Mouse (Mus musculus) olfactory bulb, adult 2 months (tissue): Measurements from ENCODE around the gene Polr2j. TPM values are rescaled to one million over a fixed set of nuclear protein-coding genes. Genes with fewer than 3 reads are reported as not detected.
"Not testable (repeated sequence)": the region's sequence is repeated elsewhere in the genome, so short reads cannot be mapped to it uniquely, and the experiment has no call there.

Source experiments
- H3K27ac ChIP-seq: fragments of 200-500 bp; 2 replicates; pipeline ENCODE4 v1.5.1; 2012; ENCODE audit warnings: low read depth, low read length; ENCODE audit not compliant: insufficient read depth
- H3K4me1 ChIP-seq: fragments of 200-500 bp; 2 replicates; pipeline ENCODE4 v1.6.1; 2012; ENCODE audit warnings: low read length; ENCODE audit not compliant: control insufficient read depth, insufficient read depth
- H3K4me3 ChIP-seq: fragments of 200-500 bp; 2 replicates; pipeline ENCODE4 v1.5.1; 2012; ENCODE audit warnings: mild to moderate bottlenecking, low read depth, low read length, moderate library complexity; ENCODE audit not compliant: insufficient read depth
- CTCF ChIP-seq: fragments of 200-500 bp; IDR thresholded peaks from 2 replicates; pipeline ENCODE4 v1.5.1; 2012; ENCODE audit warnings: low read depth, mild to moderate bottlenecking, low read length, moderate library complexity; ENCODE audit not compliant: insufficient read depth
- POLR2A ChIP-seq: fragments of 200-500 bp; IDR thresholded peaks from 2 replicates; pipeline ENCODE4 v1.6.1; 2012; ENCODE audit warnings: mild to moderate bottlenecking, low read depth, low read length, moderate library complexity; ENCODE audit not compliant: insufficient read depth
- WGBS: fragments of 180-500 bp; shearing (Covaris S2); methylation state at CpG from one replicate; pipeline ENCODE4 v1.1.7; 2018; 5-methylcytosine and 5-hydroxymethylcytosine counted together
- polyA plus RNA-seq: library from polyadenylated mRNA; stranded (reverse); fragments of >200 nt; gene quantifications from 2 replicates; pipeline ENCODE4 v1.2.4, GENCODE M21; 2012; ENCODE audit warnings: low replicate concordance; ENCODE audit not compliant: missing spikeins, insufficient read depth, insufficient read length

Polr2j gene
- polyA plus RNA-seq, 1 experiment: not detected

DNA sequence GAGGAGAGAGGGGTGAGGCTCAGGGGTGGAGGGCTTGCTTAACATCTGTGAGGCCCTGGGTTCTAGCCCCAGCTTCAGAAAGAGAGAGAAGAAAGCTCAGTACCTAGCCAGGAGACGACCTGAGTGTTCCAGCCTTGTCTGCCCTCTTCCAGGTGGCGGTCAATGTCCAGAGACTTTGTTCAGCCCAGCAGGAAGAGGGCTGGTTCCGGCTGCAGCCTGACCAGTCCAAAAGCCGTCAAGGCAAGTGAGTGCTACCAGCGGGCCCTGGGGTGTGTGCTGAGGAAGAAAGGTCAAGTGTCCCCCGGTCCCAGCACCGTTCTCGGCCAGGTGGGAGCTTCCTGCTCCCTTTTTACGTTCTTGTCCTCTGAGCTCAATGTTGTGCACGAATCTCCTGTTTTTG lies 17.9 kb upstream of the Polr2j start:
- H3K4me1 ChIP-seq: peaks cover 18% of the 10 kb centered on the region
- no peak overlapping the region for H3K27ac ChIP-seq
- H3K4me3 ChIP-seq: no peak overlapping the region
- 84% methylated on average over 10 of the region's 10 CpGs for WGBS
- no peak for TF ChIP-seq CTCF
- TF ChIP-seq POLR2A: no peak

GRCm38 (mm10) chr5:136102099-136102820 lies 14.2 kb upstream of the Polr2j start:
- WGBS: 5% methylated on average over 41 of the region's 41 CpGs
- no peak overlapping the region for H3K27ac ChIP-seq
- H3K4me3 ChIP-seq: peak overlapping the region; percentile 48
- H3K4me1 ChIP-seq: peaks cover 4% of the 10 kb centered on the region
- TF ChIP-seq CTCF (peak; percentile 90), POLR2A (no peak)

DNA sequence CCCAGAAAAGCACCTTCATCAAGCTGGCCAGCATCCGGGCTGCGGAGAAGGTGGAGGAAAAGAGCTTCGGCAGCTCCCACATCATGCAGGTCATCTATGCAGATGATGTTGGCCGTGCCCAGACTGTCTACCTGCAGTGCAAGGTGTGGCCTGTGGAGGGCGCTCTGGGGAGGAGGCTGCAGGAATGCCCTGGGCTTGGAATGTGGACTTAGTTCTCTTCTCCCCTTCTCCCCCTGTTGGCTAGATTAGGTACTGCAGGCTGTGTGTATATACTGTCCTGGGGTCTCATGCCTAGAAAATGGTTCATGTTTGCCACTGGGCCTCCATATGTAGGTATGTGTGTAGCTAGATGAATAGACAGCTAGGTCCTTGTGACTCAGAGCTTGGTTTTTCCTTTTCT lies 11.9 kb upstream of the Polr2j start:
- Histone ChIP-seq H3K27ac (no peak overlapping the region), H3K4me3 (no peak overlapping the region), H3K4me1 (peaks cover 4% of the 10 kb centered on the region)
- 90% methylated on average over 5 of the region's 5 CpGs for WGBS
- TF ChIP-seq POLR2A (no peak), CTCF (no peak)

DNA sequence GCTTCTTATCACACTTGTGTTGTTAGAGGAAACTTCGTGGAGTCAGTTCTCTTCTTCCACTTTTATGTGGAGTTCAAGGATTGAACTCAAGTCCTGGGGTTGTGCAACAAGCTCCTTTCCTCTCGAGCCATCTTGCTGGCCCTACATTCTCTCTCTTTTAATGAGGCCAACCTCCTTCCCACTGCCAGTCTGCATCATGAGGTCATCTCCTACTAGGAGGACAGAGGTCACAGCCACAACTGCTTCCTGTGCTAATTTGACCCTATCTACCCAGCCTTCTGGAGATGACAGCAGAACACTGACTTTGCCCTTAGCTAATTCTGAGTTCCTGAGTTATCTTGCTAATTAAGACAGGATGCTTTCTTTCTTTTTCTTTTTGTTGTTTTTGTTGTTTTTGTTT lies 7.9 kb upstream of the Polr2j start:
- Histone ChIP-seq H3K27ac (no peak overlapping the region), H3K4me1 (no peaks in the 10 kb centered on the region), H3K4me3 (no peak overlapping the region)
- 58% methylated on average over 2 of the region's 2 CpGs for WGBS
- TF ChIP-seq CTCF (no peak), POLR2A (no peak)

- no peaks in the 10 kb centered on the region for H3K4me1 ChIP-seq
- TF ChIP-seq CTCF (no peak), POLR2A (no peak)
- no peak overlapping the region for H3K27ac ChIP-seq
- WGBS: 81% methylated on average over 3 of the region's 3 CpGs
- no peak overlapping the region for H3K4me3 ChIP-seq
Measured at GRCm38 (mm10) chr5:136109042-136109441, 7.4 kb upstream of the Polr2j start.

GRCm38 (mm10) chr5:136113546-136113945 lies 2.9 kb upstream of the Polr2j start:
- 36% methylated on average over 4 of the region's 4 CpGs for WGBS
- H3K4me1 ChIP-seq: peaks cover 15% of the 10 kb centered on the region
- H3K27ac ChIP-seq, H3K4me3 ChIP-seq: not testable (repeated sequence)

DNA sequence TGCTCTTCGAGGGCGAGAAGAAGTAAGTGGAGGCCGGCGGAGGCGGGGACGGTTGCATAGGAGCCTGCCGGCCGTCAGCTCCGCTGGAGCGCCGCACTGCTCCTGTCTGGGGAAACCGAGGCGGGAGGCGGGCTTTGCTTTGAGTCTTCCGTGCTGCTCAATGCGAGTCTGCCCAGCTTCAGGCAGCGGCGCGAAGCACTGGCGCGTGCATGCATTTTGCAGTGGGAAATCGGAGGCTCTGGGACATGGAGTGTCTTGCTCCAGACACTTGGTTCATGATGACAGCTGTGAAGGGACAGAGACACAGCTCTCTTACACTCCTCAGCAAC lies 317 bp downstream of the Polr2j start:
- Histone ChIP-seq H3K4me3 (peak overlapping the region; percentile 69), H3K4me1 (peaks cover 16% of the 10 kb centered on the region), H3K27ac (peak overlapping the region; percentile 14; the same call in 1 of the 2 replicates)
- TF ChIP-seq POLR2A (no peak), CTCF (no peak)
- WGBS: under 1% methylated on average over 22 of the region's 22 CpGs

GRCm38 (mm10) chr5:136122165-136122564 lies 5.7 kb downstream of the Polr2j start:
- Histone ChIP-seq H3K27ac (no peak overlapping the region), H3K4me3 (no peak overlapping the region), H3K4me1 (peaks cover 10% of the 10 kb centered on the region)
- 86% methylated on average over 10 of the region's 10 CpGs for WGBS
- TF ChIP-seq POLR2A: no peak
- TF ChIP-seq CTCF: no peak

- TF ChIP-seq CTCF: peak; percentile 51
- peak; percentile 62 for TF ChIP-seq POLR2A
- H3K4me1 ChIP-seq: peaks cover 8% of the 10 kb centered on the region
- H3K27ac ChIP-seq: no peak within 1 kb of the TSS
- WGBS: under 1% methylated on average over 60 of the region's 60 CpGs
- peak within 1 kb of the TSS; percentile 74 for H3K4me3 ChIP-seq
Measured at GRCm38 (mm10) chr5:136135571-136136291, 19.3 kb downstream of the Polr2j start, which contains the start of the genes Lrwd1 and Alkbh4. TSS of gene Lrwd1 (minus strand) at chr5:136136074. TSS of gene Alkbh4 (plus strand) at chr5:136136146.
